Mouse (Mus musculus): ENCODE data around the gene Tnfaip6.
"Not testable (repeated sequence)": the region's sequence is repeated elsewhere in the genome, so short reads cannot be mapped to it uniquely, and the experiment has no call there.

Tnfaip6 gene

DNA sequence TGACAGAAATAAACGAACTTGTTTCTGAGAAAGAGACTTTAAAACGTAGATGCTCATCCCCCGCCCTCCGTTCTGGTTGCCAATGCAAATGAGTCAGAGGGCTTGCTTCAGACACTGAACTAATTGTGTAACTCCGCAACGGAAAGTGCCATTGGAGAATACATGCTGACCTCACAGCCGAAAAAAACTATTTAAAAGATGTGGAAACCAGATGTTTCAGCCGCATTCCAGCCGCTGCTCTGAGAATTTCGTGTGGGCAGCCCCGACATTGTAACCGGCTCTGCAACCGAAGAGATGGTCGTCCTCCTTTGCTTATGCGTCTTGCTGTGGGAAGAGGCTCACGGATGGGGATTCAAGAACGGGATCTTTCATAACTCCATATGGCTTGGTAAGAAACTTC, at the start of gene Tnfaip6:
Gene Tnfaip6, plus strand, starts transcription at position 128 of the 400 bp plus-strand sequence.
- peak; percentile 53 for DNase-seq

DNA sequence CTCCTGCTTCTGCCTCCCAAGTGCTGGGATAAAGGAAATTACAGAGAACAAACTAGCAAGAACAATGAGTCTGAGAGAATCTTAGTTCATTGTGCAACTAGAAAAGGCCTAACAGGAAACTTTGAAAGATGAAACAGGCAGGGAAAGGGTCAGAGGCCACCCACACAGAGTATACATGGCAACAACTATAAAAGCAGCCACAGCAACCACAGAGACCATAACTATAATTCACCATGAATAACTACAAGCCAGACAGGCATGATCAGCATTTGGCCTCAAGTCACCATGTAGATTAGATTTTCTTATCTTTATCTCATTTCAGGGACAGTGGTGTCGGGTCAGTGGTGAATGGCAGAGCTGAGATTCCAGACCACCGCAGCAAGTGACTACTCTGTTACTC, 48.2 kb upstream of the Tnfaip6 start:
- DNase-seq: no peak

DNA sequence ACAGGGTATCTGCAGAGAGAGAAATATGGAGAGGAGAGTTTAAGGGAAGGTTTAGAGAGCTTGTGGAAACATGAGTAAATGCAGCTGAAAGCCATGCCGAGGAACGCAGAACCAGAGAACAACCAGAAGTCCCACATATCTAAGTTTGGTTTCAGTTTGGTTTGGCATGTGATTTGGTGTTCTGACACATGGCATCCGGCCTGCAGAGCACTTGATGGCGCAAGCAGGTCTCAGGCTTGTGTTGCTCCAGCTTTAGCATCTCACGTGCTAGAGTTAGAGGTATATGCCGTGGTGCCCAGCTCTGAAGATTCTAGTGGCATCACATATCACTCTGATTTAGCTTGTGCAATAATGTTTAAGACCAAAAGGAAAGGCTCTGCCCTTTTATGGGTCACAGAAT, 46.4 kb upstream of the Tnfaip6 start:
- no peak for DNase-seq

DNA sequence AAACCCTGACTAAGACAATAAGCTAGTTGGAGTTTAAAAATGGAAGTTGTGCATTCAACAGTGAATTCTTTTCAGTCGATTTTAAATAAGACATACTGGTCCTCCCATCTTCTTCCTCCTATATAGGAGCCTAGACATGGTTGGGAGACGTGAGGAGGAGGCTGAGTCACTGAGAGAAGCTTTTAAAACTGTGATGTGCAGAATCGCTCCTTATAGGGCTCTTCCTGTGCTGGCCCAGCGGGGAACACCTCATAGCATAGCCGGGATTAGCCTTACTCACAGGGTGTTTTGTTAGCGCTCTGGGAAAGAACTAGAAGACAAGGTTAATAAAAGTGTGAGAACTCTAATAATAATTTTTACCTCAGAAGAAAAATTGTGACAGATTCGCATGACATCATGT, 37.8 kb upstream of the Tnfaip6 start:
- peak; percentile 18 for DNase-seq

DNA sequence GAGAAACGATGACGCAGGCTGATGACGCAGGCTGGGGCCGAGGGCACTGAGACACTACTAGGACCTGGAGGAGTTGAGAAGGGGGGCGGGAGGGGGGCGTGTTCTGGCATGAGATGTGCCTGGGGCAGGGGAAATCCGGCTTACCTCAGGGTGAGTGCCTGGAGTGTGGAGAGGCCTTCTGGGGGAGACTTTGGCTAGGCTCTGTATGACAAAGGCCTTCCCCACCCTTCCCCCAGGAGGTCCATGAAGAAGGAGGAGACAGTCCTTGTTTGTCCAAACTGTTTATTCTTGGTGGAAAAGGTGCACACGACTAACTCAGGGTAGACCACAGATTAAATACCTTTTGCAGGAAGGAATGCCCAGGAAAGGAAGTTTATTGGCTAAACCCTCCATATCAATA, 36.3 kb upstream of the Tnfaip6 start:
- no peak for DNase-seq

DNA sequence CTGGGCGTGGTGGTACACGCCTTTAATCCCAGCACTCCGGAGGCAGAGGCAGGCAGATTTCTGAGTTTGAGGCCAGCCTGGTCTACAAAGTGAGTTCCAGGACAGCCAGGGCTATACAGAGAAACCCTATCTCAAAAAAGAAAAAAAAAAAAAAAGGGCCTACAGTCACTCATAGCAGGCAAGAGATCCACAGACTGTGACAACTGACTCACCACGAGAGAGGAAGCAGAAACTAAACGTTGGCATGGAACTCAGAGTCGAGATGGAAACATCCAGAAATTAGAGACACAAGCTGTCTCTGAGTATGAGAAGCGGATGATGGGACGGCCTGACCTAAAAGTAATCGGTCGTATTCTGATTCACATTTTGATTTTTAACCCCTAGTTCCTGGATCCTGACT, 35.5 kb upstream of the Tnfaip6 start:
- not testable (repeated sequence) for DNase-seq

DNA sequence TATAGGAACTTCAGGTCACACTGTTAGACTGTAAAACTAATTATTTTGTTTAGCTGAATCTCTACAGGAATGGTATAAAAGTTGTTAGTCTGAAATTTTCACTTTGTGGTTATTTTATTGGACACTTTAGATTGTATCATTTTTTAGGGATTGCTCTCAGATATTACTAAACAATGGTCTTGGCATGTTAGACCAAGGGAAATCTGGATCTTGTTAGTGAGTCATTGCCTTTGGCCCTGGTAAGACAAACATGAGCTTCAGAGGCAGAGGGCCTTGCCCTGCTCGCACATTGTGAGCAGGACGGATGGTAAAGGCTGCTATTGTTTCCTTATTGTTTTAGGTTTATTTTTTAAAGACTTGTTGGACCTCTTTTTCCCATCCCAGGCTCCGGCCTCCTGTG, 31.4 kb upstream of the Tnfaip6 start:
- DNase-seq: no peak

DNA sequence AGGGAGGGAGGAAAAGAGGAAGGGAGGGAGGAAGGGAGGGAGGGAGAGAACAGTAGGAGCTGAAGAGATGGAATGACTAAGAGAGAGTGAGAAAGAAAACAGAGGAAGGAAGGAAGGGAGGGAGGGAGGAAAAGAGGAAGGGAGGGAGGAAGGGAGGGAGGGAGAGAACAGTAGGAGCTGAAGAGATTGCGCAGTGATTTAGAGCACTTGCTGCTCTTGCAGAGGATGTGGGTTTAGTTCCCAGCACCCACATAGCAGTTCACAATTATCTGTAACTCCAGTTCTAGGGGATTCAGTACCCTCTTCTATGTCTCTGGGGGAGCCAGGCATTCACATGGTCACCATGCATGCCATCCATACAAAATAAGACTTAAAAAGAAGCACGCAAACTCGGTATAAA, 26.0 kb upstream of the Tnfaip6 start:
- not testable (repeated sequence) for DNase-seq

DNA sequence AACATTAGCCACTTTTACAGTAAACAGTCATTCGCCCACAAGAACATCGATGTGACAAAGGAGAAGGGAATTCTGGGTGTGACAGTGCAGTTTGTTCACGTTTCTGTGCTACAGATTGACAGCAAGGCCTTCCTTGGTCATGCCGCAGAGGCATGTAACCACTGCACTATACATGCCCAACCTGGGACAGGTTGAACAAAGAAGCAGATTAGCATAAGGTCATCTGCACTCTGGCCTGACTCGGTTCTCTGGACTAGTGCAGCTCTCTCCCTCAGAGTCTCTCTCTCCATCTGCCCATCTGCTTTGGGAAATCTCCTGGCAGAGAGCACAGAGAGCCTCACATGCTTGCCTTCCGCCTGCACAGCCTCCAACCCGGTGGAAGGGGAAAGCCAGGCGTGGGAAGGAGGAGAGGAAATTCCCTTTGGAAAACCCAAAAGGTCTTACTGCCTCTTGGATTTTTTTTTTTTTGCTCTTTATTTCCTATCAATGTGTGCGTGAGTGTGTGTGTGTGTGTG, 24.4 kb upstream of the Tnfaip6 start:
- DNase-seq: peak; percentile 9

DNA sequence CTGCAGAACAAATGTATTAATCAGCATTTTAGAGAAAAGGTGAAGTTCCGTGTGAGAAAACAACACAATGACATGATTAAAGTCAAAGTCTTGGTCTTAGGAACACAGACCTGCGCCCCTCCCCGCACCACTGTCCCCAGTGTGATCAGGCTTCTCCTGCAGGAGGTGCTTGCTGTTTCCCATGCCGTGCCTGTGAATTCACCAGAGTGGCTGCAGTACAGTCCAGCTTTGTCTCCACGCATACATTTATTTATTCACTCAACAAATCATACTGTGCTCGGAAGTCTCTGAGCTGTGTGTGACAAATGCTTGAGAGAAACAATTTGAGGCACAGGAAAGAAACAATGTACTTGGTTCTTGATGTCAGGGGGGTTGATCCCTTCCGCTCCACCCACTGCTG, 21.4 kb upstream of the Tnfaip6 start:
- no peak for DNase-seq

DNA sequence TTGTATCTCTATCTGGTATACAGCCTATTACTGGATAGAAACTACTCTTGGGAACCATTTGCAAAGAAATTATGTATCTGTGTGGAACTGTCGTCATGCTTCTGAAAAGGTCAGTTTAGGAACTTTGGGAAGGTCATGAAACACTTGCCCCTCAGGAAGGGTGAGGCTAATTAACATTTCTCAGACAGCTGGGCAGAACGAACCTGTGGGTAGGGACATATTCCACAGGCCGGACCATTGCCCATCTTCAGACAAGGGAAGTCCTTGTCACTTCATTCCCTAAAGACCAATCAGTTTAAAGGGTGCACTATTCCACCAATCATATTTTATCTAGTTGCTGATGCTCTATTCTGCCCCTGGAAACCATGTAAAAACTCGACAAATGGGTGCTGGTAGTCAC, 10.7 kb upstream of the Tnfaip6 start:
- DNase-seq: no peak

DNA sequence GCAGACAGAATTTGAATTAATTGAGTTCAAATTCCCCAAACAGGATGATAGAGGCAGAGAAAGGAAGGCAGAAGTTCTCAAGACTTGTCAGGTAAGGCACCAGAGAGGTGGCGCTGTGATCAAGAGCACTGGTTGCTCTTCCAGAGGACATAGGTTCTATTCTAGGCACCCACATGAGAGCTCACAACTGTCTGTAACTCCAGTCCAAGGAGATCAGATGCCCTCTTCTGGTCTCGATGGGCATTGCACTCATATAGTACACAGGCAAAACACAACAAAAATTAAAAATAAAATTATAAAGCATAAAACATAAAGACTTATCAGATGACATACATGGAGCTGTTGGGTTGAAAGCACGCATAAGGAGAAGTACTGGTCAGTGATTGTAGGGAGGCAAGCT, 8.4 kb upstream of the Tnfaip6 start:
- no peak for DNase-seq

DNA sequence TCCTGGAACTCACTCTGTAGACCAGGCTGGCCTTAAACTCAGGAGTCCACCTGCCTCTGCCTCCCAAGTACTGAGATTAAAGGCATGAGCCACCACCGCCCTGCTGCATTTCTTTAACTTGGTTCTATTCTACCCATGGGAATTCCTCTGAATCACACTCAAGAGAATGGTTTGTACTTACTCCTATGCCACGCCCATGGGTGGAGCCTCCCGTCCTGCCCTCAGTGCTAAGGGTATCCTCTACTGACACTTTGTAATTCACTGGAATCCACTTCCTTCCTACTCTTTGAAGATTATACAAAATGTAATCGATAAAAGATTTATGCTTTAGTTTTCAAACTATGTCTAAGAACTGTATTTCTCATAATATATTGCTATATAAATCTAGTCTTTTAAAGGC, 6.3 kb upstream of the Tnfaip6 start:
- no peak for DNase-seq

DNA sequence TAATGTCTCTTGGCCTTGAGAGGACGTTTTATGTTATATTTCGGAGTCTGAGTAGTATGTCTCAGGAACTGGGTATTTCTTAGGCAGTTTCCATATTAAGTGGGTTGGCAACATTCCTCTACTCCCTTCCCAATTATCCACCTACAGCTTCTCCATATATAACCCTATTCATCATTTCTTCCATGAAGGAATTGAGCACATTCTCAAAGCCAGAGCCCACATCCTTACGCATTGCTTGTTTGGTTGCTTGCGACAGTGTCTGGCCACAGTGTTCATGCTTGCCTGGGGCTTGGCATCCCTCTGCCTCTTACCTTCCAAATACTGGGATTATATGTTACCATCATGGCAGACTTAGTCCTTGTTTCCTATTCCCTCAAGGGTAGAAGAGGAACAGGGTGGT, 3.2 kb upstream of the Tnfaip6 start:
- DNase-seq: peak; percentile 2

DNA sequence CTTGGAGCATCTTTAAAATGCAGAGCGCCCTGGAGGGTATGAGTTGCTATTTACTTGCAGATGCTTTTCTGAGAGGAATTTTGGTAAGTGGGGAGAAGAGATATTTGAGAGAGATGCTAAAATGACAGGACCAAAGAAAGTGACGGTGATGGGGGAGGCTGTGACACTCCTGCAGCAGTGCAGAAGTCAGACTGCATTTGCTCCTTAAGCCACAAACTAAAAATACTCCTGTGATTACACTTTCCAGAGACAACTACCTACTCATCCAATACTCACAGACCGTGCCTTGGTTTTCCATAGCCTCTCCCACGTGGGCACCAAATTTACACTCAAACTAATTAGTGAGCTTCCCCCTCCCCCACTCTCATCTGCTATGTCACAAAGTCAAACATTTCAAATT, 2.7 kb upstream of the Tnfaip6 start:
- DNase-seq: peak; percentile 4

DNA sequence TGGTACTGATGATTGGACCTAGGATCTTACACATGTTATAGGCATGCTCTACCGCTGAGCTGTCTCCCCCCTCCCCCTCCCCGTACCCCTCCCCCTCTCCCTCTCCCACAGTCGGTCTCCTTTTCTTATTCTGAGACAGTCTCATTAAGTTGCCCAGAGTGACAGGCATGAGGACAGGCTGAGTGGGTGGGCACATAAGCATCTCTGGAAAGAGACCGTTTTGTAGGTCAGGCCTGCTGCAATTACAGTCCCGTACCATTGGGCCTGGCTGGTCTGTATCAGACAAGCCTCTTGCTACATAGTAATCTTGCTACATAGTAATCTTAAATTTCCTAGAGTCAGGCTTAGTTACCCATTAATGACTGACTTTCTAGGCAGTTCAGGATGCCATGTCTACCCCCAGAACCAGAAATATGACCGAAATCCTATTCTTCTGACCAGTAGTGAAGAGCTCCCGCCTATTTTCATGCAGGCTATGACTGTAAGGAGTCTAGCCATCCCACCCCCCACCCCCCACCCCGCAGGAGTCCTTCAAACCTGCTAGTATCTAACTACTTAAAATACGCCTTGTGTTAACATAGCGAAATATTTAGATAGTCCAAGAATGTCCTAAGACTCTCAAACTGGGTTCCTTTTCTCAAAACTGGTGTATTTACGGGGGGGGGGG, 747 bp upstream of the Tnfaip6 start:
- DNase-seq: no peak

DNA sequence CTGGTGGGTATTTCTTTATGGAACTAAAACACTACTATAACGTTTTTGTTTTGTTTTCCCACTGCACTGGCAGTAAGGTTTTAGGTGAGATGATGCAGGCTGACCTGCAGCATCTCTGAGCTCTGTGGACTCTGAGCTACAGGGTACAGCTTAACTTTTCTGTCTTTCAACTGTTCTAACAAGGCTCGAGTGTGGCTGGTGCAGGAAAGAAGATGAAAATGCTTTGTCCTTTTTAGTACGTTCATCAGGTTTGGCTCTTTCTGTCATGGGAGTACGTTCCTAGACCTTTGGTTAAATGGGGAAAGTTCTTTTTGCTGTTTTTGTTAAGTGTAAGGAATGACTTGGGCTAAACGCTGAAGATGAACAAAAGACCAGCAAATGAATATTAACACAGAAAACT, 749 bp downstream of the Tnfaip6 start:
- DNase-seq: no peak

DNA sequence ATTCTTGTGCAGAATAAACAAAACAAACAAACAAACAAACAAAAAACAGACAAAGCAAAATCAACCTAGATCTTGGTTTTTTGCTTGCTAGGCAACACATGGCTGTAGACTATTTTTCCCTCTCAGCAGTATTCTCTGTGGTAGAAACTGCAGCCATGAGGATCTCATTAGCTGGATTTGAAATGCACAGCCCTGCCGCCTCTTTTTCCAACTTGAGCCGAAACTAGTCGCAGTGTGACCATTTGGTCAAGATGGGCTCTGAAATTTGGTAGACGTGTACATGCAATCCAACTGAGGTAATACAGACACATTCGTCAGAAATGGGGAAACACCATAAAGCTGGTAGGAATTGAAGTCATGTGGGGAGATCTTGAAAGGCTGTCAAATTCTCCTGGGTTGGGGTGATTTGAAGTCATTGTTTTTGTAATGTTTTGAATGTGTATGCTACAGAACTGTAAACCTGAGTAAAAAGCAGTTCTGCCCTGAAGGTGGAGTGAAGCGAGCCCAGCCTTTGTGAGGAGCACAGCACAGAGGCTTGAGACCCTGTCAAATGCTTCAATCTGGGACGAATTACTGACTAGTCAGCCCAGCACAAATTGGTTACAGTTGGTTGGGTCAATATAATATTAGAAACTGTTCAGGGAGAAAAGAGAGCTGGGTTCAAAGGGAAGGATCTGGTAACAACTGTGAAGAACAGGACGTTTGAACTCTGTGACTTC, 1.4 kb downstream of the Tnfaip6 start:
- DNase-seq: no peak

DNA sequence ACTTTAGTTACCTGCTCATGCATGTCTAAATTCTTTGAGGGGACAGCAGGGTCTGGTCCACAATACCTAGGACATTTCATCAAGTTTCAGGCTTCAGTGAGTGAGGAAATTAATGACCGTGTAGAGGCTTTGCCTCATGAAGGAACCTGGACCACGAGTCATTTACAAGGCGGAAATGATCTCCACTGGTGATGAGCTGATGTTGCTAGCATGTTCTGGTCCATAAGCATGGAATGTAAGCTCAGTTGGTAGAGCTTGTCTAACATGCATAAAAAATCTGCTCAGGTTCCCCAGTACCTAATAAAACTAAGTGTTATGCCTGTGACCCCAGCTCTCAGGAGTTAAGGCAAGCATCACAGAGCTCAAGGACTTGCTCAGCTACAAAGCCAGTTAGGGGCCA, 4.3 kb downstream of the Tnfaip6 start:
- no peak for DNase-seq

DNA sequence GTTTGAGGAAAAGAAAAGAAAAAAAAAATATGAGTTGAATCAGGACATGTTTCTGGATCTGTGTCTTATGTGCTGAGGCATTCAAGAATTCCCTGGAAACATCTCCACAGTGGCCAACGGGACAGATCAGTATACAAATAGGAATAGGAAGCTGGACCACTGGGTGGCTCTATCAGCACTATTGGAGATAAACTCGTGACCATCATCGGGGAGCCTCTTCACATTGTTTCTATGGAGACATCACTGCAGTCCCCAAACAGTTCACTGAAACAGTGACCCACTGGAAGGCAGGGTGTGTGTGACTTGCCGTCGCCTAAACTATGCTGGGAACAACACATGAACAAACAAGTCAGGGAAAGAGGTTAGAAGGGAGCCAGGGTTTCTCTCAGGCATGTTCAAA, 4.9 kb downstream of the Tnfaip6 start:
- DNase-seq: peak; percentile 21

DNA sequence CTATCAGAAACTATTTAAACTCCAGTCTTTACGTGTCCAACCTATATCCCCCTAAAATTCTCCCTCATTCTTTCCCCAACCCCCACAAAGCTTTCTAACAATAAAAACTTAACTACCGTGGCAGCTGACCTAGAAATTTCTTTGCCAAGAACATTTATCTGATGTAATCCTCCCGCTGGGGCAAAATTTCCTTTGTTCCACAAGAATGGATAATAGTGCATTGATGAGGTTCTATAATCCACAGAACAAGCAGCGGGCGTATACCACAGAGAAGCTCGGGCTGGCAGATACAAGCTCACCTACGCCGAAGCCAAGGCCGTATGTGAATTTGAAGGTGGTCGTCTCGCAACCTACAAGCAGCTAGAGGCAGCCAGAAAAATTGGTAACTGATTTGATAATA, 5.7 kb downstream of the Tnfaip6 start:
- DNase-seq: peak; percentile 6

DNA sequence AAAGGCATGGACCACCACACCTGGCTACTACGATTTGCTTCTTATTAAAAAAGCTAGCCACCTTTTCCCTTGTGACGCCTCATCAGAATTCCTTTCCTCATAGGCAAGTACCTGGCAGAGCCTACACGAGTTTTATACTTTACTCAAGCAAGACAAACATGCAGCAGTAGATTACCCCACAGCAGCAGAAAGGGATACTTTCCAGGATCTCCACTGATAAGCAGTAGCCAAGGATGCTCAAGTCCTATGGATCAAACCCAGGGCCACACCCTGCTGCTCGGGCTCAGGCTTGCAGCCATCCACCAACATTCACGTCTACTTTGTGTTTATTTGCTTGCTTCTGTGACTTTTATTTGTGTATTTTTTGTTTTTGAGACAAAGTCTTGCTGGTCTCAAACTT, 8.2 kb downstream of the Tnfaip6 start:
- no peak for DNase-seq

DNA sequence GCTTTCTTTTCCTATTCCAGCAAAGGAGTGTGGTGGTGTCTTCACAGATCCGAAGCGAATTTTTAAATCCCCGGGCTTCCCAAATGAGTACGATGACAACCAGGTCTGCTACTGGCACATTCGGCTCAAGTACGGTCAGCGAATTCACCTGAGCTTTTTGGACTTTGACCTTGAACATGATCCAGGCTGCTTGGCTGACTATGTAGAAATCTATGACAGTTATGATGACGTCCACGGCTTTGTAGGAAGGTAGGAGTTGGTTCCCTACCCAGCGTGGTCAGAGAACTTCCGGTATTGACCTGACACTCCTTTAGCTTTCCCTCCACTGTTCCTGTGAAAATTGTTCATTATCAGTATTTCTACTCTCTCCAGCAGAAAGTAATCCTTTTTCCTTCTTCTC, 13.0 kb downstream of the Tnfaip6 start:
- DNase-seq: no peak

DNA sequence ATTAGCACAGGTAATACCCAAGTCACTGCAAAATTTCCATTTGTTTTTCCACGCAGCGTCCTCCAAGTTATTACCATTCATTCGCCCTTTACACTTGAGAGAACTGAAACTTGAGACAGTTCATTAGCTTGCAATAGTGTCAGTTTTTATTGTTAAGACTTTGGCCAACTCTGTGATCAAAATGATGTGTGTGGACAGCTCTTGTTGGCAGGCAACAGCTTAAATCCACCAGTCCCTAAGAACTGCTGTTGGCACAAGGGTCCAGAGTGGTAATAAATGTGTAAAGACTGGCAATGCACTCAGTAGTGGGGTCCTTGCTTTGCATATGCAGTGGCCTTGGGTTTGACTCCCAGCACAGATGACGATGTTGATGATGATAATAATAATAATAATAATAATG, 14.5 kb downstream of the Tnfaip6 start:
- DNase-seq: no peak

DNA sequence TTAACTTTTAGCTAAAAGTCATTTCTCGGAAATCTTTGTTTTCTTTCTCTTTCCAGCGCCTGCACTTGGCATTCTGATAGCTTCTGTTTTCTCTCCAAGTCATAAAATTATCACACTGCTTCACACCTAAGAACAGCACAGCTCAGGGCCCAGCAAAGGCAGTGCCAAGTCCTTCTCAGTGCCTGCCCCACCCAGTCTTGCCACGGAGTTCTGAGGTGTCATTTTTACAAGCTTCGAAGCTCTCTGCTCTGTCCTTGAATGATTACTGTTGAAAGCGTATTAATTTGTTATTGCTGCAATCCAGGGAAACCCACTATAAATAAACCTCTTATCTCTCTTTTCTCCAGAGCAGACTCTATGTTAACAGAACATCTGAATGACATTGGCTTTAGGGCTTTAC, 15.7 kb downstream of the Tnfaip6 start:
- no peak for DNase-seq

All from right cerebral cortex, adult 18-20 months (tissue).